Mouse (Mus musculus) intestine, embryonic 15.5 days (tissue): Measurements from ENCODE around the gene Cblc. TPM values are rescaled to one million over a fixed set of nuclear protein-coding genes. Genes with fewer than 3 reads are reported as not detected.

Source experiments
- ATAC-seq: fragments of 200-750 bp; cut with Nextera tagmentation; 2 replicates; pipeline ENCODE4 v1.8.0; 2017; ENCODE audit warnings: moderate TSS enrichment, moderate library complexity
- H3K27ac ChIP-seq: fragments of 300-500 bp; sonication (generic); 2 replicates; pipeline ENCODE4 v1.5.1; 2015; ENCODE audit warnings: mild to moderate bottlenecking, inconsistent platforms
- H3K27me3 ChIP-seq: fragments of 300-500 bp; sonication (generic); replicated peaks from 2 replicates; pipeline ENCODE4 v1.6.1; 2015; ENCODE audit warnings: inconsistent platforms
- H3K36me3 ChIP-seq: fragments of 300-500 bp; sonication (generic); 2 replicates; pipeline ENCODE4 v1.6.1; 2015; ENCODE audit warnings: inconsistent platforms
- H3K4me1 ChIP-seq: fragments of 300-500 bp; sonication (generic); replicated peaks from 2 replicates; pipeline ENCODE4 v1.6.1; 2015; ENCODE audit warnings: inconsistent platforms
- H3K4me2 ChIP-seq: fragments of 300-500 bp; sonication (generic); replicated peaks from 2 replicates; pipeline ENCODE4 v1.6.1; 2015; ENCODE audit warnings: mild to moderate bottlenecking, inconsistent platforms
- H3K4me3 ChIP-seq: fragments of 300-500 bp; sonication (generic); replicated peaks from 2 replicates; pipeline ENCODE4 v1.5.1; 2015; ENCODE audit warnings: inconsistent platforms
- H3K9ac ChIP-seq: fragments of 300-500 bp; sonication (generic); 2 replicates; pipeline ENCODE4 v1.6.1; 2015; ENCODE audit warnings: inconsistent platforms
- H3K9me3 ChIP-seq: fragments of 300-500 bp; sonication (generic); 2 replicates; pipeline ENCODE4 v1.6.1; 2016; ENCODE audit warnings: inconsistent platforms
- WGBS: fragments of 180-500 bp; shearing (Covaris S2); methylation state at CpG from one replicate; pipeline ENCODE4 v1.1.7; 2015; 5-methylcytosine and 5-hydroxymethylcytosine counted together
- polyA plus RNA-seq: library from polyadenylated mRNA; unstranded; fragments of >200 nt; fragmentation: Nextera tagmentation; extraction: Ambion mirVana; gene quantifications from 2 replicates; pipeline ENCODE4 v1.2.1, GENCODE M21; 2015

The Cblc gene
- polyA plus RNA-seq, 1 experiment from 2014 or later: 24.5 TPM

DNA sequence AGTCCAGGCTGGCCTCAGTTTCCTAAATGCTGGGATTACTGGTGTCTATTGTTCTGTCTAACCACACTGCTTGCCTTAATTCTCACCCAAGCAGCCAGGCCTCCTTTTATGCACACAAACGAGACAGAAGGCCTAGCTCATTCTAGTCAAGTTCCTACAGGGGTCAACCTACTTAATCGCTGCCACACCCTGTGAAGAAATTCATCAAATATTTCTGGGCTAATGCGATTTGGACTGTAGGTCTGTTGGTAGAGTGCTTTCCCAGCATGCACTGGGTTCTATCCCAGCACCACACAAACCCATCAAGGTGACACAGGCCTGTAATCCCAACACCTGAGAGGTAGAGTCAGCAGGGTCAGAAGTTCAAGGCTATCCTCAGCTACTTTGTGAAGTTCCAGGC, 33.1 kb upstream of the Cblc start:
- Histone ChIP-seq H3K9me3 (no peaks in the 10 kb centered on the region), H3K27ac (no peak overlapping the region), H3K4me2 (no peak overlapping the region), H3K27me3 (no peaks in the 10 kb centered on the region), H3K9ac (no peak overlapping the region), H3K4me1 (peaks cover 29% of the 10 kb centered on the region), H3K36me3 (no peaks in the 10 kb centered on the region), H3K4me3 (no peak overlapping the region)
- WGBS: 89% methylated on average over 3 of the region's 3 CpGs
- no peak for ATAC-seq

DNA sequence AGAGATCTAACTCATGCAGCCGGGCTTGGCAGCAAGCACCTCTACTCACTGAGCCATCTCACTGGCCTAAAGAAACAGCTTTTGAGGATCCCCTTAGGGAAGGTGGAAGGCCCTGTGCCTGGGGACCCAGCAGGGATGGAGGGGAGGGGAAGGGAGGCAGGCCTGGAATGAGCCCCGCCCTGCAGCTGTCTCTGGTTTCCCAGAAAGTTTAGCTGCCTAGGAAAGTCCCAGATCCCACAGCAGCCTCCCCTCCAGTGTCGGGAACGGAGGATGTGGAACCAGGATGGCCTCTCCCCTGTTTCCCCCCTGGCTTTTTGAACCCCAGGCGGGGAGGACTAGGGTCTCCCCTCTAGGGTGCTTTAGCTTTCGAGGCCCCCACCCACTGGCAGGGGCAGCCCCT, 30.1 kb upstream of the Cblc start:
- Histone ChIP-seq H3K27me3 (0 out of 2 replicates have a peak, but pooled peaks cover 3% of the 10 kb centered on the region), H3K4me2 (no peak overlapping the region), H3K4me1 (peaks cover 40% of the 10 kb centered on the region), H3K4me3 (no peak overlapping the region), H3K36me3 (no peaks in the 10 kb centered on the region), H3K9me3 (no peaks in the 10 kb centered on the region), H3K9ac (no peak overlapping the region), H3K27ac (0 out of 2 replicates have a peak overlapping the region, but pooled peaks have one; percentile 11)
- ATAC-seq: no peak
- 36% methylated on average over 6 of the region's 6 CpGs for WGBS

DNA sequence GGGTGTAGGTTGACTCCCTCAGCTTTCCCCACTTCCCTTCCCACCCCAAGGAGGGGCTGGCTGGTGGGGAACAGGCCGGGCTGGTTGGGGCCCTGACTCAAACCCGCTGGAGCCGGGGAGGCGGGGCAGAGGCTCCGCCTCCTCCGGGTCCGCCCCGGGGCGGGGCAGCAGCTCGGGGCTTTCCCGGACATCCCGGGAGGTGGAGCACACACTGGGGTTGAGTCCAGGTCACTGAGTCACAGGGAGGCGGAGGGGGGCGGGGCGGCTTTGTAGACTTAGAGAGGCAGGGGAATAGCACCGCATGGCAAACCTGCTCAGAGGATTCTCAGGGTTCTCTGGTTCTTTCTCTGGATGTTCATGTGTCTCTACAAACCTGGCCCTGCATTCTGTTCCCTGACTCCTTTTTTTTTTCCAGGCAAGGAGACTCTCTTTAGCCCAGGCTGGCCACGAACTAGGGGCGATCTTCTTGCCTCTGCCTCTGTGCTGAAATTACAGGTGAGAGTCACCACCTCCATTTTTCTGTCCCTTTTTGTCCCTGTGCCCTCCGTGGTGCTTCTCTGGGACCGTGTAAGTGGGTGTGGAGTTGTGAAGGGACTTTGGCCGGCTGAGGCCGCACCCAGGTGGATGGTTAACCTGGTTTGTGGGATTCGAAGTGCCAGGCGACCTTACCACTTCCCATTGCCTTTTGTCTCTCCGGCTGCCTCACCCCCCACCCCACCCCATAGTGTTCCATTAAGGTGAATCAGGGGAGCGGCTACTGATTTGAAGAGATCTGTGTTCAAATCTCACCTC, 27.8 kb upstream of the Cblc start:
- peak overlapping the region; percentile 97 for H3K27ac ChIP-seq
- H3K4me3 ChIP-seq: peak overlapping the region; percentile 13
- H3K4me2 ChIP-seq: peak overlapping the region; percentile 94
- ATAC-seq: peak; percentile 91
- peak overlapping the region; percentile 24; the same call in 1 of the 2 replicates for H3K9ac ChIP-seq
- H3K36me3 ChIP-seq: no peaks in the 10 kb centered on the region
- WGBS: 20% methylated on average over 25 of the region's 26 CpGs
- no peaks in the 10 kb centered on the region for H3K9me3 ChIP-seq
- 0 out of 2 replicates have a peak, but pooled peaks cover 3% of the 10 kb centered on the region for H3K27me3 ChIP-seq
- H3K4me1 ChIP-seq: peaks cover 32% of the 10 kb centered on the region

DNA sequence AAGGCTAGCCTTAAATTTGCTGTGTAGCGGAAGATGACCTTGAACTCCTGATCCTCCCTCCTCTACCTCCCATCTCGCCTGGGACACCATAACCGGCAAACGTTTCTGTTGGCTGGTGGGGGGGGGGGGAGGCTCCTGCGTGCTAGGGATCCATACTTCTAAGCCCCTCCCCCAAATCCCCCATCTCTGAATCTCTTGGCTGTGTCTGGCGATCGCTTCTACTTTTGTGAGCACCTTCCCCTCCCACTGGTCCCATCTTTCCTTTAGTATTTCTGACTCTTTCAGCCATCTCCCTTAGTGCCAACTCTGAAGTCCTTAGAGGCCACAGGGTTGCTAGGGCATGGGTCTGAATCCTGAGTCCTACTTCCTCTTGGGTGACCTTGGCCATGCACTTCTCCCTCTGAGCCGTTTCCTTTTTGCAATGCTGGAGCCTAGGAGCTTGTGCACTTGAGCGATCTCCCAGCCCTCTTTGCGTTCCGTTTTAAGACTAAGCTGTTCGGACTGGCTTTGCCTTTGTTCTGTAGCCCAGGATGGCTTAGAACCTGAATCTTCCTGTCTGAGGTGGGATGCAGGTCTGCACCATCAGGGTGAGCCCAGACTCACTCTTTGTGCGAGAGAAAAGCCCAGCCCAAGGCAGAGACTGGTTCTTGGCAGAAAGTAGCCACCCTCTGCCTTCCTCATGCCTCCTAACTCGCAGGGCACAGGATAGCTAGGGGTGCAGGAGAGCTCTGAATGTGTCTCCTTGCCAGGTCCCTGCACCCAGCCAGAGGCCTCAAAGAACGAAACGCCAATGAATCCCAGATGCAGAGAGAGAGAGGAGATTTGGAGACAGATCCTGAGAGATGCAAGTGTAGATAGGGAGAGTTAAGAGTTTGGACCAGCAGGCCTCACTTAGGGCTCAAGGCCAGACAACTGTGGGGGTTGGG, 26.9 kb upstream of the Cblc start:
- Histone ChIP-seq H3K4me2 (peak overlapping the region; percentile 94), H3K27me3 (0 out of 2 replicates have a peak, but pooled peaks cover 3% of the 10 kb centered on the region), H3K4me3 (no peak overlapping the region), H3K36me3 (no peaks in the 10 kb centered on the region), H3K9ac (no peak overlapping the region), H3K27ac (peak overlapping the region; percentile 97), H3K9me3 (no peaks in the 10 kb centered on the region), H3K4me1 (peaks cover 39% of the 10 kb centered on the region)
- ATAC-seq: peak; percentile 35
- 26% methylated on average over 16 of the region's 16 CpGs for WGBS

DNA sequence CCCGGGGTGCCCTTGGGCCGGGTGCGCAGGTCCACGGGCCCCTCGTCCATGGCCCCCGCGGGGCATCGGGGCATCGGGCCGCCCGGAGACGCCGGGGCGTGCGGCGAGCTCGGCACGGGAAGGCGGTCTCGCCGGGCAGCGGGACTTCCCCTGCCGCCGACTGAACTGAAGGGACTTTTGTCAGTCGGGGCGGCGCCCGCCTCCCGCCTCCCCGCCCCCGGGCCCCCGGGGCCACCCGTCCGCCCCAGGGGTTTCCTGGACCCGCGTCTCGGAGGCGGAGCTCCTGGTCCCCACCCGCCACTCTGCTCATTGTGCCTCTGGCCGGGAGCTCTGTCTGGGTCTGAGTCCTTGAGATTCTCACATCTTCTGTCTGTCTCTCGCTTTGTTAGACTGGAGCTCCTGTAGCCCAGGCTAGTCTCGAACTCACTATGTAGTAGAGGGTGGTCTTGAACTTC, 26.0 kb upstream of the Cblc start, which contains the start of gene Bcl3:
Bcl3 (minus strand) TSS at position 167 of the 455 bp plus-strand sequence.
- Histone ChIP-seq H3K4me3 (peak within 1 kb of the TSS; percentile 58), H3K4me2 (peak within 1 kb of the TSS; percentile 94), H3K27me3 (0 out of 2 replicates have a peak, but pooled peaks cover 3% of the 10 kb centered on the region), H3K4me1 (peaks cover 48% of the 10 kb centered on the region), H3K36me3 (no peaks in the 10 kb centered on the region), H3K9ac (peak within 1 kb of the TSS; percentile 80), H3K9me3 (no peaks in the 10 kb centered on the region), H3K27ac (peak within 1 kb of the TSS; percentile 97)
- under 1% methylated on average over 38 of the region's 42 CpGs for WGBS
- ATAC-seq: peak; percentile 47

DNA sequence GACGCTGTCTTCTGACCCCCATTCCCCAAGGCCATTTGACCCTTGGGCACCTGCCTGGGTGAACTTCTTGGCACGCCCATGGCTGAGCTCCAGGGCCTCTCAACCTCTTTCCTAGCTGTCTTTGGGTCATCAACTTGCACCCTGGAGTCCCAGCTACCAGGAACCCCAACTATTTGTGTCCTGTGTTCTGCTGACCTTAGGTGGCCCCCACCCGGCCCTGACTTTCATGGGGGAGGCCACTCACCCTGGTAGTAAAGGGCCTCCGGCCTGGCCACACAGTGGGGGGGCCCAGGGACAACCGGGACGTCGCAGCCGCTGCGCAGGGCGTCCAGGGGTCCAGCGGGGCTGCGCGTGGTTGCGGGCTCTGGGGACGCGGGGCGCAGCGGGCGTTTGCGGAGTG, 25.6 kb upstream of the Cblc start:
- no peaks in the 10 kb centered on the region for H3K36me3 ChIP-seq
- peak; percentile 1; the same call in 1 of the 2 replicates for ATAC-seq
- H3K4me1 ChIP-seq: peaks cover 53% of the 10 kb centered on the region
- peak overlapping the region; percentile 75 for H3K27ac ChIP-seq
- 6% methylated on average over 20 of the region's 20 CpGs for WGBS
- H3K9me3 ChIP-seq: no peaks in the 10 kb centered on the region
- H3K27me3 ChIP-seq: 0 out of 2 replicates have a peak, but pooled peaks cover 3% of the 10 kb centered on the region
- peak overlapping the region; percentile 94 for H3K4me2 ChIP-seq
- H3K9ac ChIP-seq: peak overlapping the region; percentile 80
- peak overlapping the region; percentile 58 for H3K4me3 ChIP-seq

DNA sequence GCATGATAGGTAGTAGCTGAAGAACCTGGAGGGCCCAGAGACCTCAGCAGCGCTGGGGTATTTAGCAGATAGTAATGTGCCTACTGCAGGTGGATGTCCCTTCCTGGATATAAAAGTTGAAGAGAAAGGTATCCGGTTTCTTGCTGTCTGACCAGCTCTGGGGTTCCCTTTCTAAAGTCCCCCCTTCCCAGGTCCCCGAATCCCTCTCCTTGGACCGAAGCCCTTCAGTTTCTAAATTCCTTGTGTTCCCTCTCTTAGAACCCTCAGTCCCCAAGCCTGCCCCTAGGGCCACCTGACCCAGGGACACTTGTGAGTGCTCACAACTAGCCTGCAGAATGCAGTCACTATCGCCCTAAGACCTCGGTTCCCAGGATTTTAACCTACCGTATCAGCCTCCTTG, 25.0 kb upstream of the Cblc start:
- no peak for ATAC-seq
- 0 out of 2 replicates have a peak, but pooled peaks cover 3% of the 10 kb centered on the region for H3K27me3 ChIP-seq
- H3K9me3 ChIP-seq: no peaks in the 10 kb centered on the region
- peak overlapping the region; percentile 94 for H3K4me2 ChIP-seq
- no peak overlapping the region for H3K9ac ChIP-seq
- peaks cover 54% of the 10 kb centered on the region for H3K4me1 ChIP-seq
- H3K36me3 ChIP-seq: no peaks in the 10 kb centered on the region
- WGBS: 68% methylated on average over 7 of the region's 7 CpGs
- peak overlapping the region; percentile 58 for H3K4me3 ChIP-seq
- no peak overlapping the region for H3K27ac ChIP-seq

DNA sequence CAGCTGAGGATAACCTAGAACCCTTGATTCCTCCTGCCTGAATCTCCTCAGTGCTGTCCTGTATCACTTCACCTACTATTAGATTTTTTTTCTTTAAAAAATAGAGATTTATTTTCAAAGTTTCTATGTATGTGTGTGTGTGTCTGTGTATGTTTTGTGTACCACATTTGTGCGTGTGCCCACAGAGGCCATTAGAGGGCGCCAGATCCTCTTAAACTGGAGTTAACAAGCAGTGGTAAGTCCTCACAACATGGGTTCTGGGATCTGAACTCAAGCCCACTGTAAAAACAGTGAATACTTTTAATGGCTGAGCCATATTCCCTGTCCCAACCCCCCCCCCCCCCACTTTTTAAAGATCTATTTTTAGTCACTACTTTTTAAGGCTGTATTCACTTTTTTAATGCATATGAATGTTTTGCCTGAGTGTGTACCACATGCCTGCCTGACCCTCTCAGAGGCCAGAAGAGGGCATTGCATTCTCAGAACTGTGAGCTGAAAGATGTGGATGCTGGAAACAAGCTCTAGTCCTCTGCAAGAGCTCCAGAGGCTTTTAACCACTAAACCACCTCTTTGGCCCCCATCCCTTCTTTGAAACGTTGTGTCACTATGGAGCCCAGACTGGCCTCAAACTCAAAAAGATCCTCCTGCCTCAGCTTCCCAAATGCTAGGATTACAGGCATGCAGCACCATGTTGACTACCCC, 23.9 kb upstream of the Cblc start:
- no peak overlapping the region for H3K27ac ChIP-seq
- H3K4me1 ChIP-seq: peaks cover 63% of the 10 kb centered on the region
- H3K9ac ChIP-seq: no peak overlapping the region
- WGBS: 72% methylated on average over 3 of the region's 3 CpGs
- H3K4me3 ChIP-seq: no peak overlapping the region
- H3K27me3 ChIP-seq: 0 out of 2 replicates have a peak, but pooled peaks cover 3% of the 10 kb centered on the region
- H3K9me3 ChIP-seq: no peaks in the 10 kb centered on the region
- H3K4me2 ChIP-seq: no peak overlapping the region
- H3K36me3 ChIP-seq: no peaks in the 10 kb centered on the region
- ATAC-seq: no peak

DNA sequence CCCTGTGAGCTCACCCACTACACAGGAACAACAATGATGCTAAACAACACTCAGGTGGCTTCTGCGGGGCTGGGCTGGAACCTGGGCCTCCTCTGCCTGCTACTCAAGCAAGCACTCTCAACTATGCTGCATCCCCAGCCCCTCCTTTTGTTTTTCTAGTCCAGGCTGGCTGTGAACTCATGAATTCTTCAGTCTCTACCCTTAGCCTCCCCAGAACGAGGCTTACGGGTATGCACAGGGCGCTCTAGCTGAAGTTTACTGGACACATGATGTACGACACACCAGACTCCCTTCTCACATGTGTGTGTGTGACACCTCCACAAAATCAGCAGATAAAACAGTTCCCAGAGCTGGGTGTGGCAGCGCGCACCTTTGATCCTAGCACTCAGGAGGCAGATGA, 22.3 kb upstream of the Cblc start:
- no peaks in the 10 kb centered on the region; the same call in 1 of the 2 replicates for H3K36me3 ChIP-seq
- H3K27me3 ChIP-seq: 0 out of 2 replicates have a peak, but pooled peaks cover 3% of the 10 kb centered on the region
- no peak overlapping the region for H3K4me3 ChIP-seq
- H3K4me1 ChIP-seq: peaks cover 58% of the 10 kb centered on the region
- H3K4me2 ChIP-seq: no peak overlapping the region
- WGBS: 69% methylated on average over 7 of the region's 7 CpGs
- no peak for ATAC-seq
- no peaks in the 10 kb centered on the region for H3K9me3 ChIP-seq
- no peak overlapping the region for H3K9ac ChIP-seq
- H3K27ac ChIP-seq: 0 out of 2 replicates have a peak overlapping the region, but pooled peaks have one; percentile 56

DNA sequence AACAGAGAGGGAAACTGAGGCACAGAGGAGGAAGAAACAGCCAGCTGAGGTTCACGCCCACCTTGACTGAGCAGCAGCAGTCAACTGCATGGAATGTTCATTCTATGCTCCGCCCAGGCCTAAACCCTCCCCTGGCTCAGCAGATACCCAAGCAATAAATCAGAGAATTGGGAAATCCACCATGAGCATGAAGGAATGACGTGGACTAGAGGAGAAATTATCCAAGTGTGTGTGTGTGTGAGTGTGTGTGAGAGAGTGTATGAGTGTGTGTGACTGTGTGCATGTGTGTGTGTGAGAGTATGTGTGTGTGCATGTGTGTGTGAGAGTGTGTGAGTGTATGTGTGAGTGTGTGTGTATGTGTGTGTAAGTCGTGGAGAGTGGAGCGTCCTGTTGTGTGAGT, 21.8 kb upstream of the Cblc start:
- peak; percentile 24; the same call in 1 of the 2 replicates for ATAC-seq
- H3K4me3 ChIP-seq: no peak overlapping the region
- H3K36me3 ChIP-seq: no peaks in the 10 kb centered on the region; the same call in 1 of the 2 replicates
- no peaks in the 10 kb centered on the region for H3K9me3 ChIP-seq
- 0 out of 2 replicates have a peak, but pooled peaks cover 3% of the 10 kb centered on the region for H3K27me3 ChIP-seq
- H3K4me1 ChIP-seq: peaks cover 54% of the 10 kb centered on the region
- 54% methylated on average over 5 of the region's 5 CpGs for WGBS
- H3K9ac ChIP-seq: no peak overlapping the region
- H3K27ac ChIP-seq: 0 out of 2 replicates have a peak overlapping the region, but pooled peaks have one; percentile 56
- no peak overlapping the region for H3K4me2 ChIP-seq

DNA sequence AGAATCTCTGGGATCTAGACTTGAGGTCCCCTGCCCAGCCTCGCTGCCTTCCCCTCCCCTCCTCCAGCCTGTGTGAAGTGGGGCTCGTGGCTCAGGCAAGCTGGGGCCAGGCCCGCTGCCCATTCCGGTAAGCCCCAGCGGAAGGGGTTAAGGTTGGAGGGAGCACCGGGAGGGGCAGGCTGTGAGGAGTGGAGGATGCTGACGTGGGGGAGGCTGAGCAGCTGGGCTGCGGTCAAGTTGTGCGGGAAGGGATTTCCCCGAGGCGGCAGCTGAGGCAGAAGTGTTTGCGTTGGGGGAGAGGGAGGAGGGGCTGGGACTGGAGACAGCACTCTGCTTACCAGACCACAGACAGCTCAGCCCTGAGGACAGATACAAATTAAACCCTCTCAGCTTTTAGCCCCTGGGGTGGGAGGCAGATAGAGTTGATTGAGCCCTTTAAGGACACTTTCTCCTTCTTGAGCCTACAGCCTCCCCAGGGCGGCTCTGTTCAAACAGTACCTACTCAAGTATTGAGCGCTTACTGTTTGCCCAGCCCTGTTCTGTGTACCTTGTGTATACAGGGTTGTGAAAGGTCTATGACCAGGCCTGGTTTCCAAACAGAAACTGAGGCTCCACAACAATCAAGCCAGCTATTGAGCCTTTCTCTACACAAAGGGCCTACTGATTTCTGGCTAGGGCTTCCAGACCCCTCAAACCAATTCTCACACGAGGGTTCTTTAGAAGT, 20.9 kb upstream of the Cblc start:
- WGBS: 11% methylated on average over 15 of the region's 15 CpGs
- H3K9ac ChIP-seq: peak overlapping the region; percentile 18; the same call in 1 of the 2 replicates
- ATAC-seq: peak; percentile 52

More for the DNA sequence above, 20.9 kb upstream of the Cblc start:
- H3K27ac ChIP-seq: peak overlapping the region; percentile 78
- H3K4me1 ChIP-seq: peaks cover 50% of the 10 kb centered on the region
- peak overlapping the region; percentile 75 for H3K4me2 ChIP-seq
- H3K36me3 ChIP-seq: no peaks in the 10 kb centered on the region; the same call in 1 of the 2 replicates
- 0 out of 2 replicates have a peak, but pooled peaks cover 3% of the 10 kb centered on the region for H3K27me3 ChIP-seq
- H3K9me3 ChIP-seq: no peaks in the 10 kb centered on the region
- peak overlapping the region; percentile 38 for H3K4me3 ChIP-seq
